Mouse (Mus musculus) adrenal gland, adult 18-20 months (tissue): Measurements from ENCODE around the gene Ifnar1. TPM values are rescaled to one million over a fixed set of nuclear protein-coding genes. Genes with fewer than 3 reads are reported as not detected.

Experiments used
- DNase-seq, 2 experiments: peaks; one replicate each; pipeline ENCODE4 v3.0.0; 2021 to 2022; ENCODE audit warnings: low spot score in 2 of 2
- total RNA-seq, 2 experiments: library from RNA; stranded (reverse); gene quantifications; 1 replicate in 1 of 2; 2 replicates in 1 of 2; pipeline ENCODE4 v1.2.3; 2021

Gene Ifnar1
- total RNA-seq, 2 experiments from 2014 or later: 53.5 to 55.4 TPM

DNA sequence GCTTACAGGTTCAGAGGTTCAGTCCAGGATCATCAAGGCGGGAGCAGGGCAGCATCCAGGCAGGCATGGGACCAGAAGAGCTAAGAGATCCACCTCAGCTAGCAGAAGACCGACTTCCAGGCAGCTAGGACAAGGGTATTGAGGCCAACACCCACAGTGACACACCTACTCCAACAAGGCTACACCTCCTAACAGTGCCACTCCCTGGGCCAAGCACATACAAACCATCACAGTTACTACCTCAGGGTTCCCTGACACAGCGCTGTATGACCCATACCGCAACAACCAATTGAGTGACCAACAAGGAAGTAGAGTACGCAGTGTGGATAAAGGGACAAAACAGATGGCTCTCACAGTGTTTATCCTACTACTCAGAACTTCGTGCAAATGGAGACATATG is 51.3 kb downstream of the Ifnar1 start:
- DNase-seq: no peak

DNA sequence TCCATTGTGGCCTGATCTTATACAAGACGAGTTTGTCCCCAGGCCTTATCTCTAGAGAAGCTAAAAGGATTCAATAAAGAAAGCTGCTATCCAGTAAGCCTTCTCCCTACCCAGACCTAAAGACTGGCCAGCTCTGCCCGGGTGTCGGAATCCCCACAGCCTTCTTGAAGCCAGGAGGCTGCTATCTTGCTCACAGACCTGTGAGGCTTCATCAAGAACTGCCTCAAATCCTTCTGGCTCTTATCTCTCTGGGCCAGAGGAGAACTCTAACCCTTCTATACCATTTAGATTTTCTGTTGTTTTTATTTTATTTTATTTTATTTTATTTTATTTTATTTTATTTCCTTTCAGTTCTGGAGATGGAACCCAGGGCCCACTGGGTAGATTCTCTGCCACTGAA is 52.0 kb downstream of the Ifnar1 start:
- DNase-seq: no peak

DNA sequence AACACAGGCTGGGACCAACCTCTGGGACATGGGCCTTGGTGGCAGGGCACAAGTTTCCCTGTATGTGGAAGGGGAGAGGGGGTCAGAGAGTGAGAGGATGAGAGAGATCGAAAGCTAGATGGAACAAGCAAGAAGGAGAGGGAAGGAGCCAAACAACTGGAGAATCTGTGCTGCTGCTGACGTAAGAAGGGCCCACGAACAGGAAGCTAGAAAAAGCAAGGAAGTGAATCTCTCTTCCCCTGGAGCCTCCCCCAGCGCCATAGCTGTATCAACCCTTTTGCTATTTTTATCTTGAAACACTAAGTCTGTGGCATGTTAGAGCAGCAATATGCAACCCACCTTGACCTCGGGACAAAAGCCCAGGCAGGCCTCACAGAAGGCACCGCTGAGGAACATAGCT is 53.0 kb downstream of the Ifnar1 start:
- DNase-seq: no peak

DNA sequence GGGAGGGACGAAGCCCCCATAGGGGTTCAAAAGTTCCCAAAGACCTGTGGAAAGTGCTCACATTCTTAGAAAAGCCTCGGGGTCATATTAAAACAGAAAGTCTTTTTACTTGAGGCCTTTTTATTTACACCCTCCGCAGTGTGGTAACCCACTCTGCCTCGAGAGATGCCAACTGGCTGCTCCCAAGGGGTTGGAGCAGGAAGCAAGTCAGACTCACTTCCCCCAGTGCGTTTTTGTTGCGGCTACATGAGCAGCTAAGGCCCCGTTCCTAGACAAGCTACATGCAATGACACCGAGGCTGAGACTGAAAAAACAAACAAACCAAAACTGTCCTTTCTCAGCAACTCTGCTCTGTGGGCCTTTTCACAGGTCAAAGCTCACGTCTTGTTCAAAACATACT is 53.5 kb downstream of the Ifnar1 start:
- no peak for DNase-seq

DNA sequence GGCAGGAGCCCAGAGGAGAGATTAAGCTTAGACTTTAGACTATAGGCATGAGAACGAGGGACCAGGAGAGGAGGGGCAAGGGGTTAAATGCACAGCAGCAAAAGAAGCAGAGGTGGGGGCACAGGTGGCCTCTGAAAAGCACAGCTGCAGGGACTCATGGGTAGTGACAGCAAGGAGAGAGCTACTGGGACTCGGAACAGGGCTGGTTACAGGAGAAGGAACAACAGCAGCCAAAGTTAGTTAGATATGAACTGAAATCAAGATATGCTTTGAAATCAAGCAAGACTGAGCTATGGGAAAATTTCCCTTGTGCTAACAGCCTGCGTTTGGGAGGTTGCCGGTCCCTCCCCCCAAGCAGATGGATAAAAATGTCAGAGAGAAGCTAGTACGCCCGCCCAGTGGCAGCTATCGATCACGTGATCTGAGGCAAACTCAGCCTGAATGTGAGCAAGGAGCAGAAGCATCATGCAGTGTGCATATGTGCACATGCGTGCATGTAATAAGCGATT is 56.6 kb downstream of the Ifnar1 start:
- DNase-seq: no peak

DNA sequence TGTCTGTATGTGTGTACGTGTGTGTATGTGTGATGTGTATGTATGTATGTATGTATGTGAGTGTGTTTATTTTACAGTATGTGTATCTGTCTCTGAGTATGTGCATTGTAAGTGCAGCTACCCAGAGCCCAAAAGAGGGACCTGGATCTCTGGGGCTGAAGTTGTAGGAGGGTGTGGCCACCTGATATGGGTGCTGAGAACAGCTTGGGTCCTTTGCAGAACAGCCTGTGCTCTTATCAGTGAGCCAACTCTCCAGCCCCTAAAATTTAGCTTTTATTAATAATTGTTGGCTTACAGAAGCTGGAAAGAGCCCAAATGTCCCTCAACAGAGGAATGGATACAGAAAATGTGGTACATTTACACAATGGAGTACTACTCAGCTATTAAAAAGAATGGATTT is 58.6 kb downstream of the Ifnar1 start:
- DNase-seq: no peak

DNA sequence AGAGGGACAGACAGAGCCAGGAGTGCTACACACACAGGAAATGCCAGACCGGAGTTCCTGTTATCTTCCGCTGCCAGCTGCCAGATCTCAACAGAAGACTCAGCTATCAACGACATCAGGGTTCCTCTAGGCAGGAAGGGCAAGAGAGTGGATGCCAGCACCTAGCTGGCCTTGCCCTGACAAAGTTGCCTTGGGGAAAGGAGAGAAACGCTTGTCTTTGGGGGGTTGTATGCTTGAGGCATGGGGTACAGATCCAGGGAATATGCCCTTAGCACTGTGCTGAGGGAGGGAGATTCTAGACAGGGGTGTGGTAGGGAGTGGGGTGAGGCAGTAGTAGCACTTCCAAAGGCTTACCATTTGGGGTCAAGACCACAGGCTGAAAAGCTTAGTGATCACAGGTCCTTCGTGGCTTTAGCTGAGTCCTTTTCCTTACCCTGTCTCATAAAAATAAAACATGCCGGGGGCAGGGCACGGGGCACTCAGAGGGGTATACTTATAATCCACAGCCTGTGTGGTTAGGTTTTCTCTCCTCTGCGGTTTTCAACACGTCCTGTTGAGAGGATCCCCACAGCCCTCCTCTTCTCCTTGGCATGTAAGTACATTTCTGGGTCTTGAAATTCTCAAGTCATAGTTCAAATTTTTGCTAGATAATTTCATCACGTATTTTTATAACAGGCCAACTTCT is 60.7 kb downstream of the Ifnar1 start:
- DNase-seq: no peak

DNA sequence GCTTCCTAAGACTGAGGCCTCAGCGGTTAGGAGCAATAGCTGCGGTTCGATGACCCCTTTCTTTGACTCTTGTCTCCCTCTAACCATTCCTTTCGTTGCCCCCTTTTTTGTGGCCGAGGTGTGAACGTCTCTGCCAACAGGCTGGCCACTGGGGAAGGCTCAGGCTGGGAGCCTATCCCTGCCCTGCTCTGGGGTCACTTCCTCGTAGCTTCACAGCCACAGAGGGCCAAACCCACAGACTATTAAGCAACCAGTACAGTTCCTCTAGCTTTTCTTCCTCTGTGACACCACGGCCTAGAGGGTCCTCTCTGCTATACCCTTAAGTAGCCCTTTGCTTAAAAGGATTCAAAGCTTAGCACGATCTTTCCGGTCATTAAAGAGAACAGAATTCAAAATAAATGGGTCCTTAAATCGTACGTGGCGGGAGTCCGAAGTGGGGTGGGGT is 61.4 kb downstream of the Ifnar1 start:
- peak in 1 of 2 experiments; percentile 36 for DNase-seq

DNA sequence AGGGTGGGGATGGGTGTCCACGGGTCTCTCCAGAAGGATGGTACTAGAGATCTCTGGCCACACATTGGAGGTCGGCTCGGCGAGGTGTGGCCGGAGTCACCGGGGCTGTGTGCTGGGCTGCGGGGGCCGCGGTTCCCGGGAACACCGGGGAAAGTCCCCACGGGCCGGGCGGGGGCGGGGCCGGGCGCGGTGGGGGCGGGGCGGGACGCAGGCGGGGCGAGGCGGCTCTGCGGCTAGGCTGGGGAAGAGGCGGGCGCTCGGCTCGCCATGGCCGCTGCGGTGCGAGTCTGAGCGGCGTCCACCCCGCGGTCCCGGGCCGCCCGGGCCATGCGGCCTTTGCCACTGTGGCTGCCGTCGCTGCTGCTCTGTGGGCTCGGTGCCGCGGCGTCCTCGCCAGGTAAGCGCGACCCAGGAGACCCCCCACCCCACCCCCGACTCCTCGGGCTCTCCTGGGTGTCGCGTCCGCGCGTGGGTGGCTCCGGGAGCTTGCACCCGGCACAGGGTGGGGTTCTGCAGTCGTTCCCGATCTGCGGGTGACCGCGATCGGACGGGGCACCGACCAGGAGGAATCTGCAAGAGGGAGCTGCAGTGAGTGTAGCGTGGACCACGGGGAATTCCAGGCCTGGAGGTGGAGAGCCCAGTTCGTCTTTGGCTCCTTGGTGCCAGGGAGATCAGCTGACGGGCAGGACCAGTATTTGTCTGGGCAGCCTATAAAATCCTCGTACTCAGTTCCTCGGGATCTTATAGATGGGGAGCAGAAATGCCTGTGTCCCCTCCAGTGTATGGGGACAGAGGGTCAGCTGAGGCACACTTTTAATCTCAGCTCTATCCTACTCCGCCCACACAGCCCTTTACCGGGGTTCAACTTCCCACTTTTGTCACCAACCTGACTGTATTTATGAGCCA is 62.1 kb downstream of the Ifnar1 start, which contains the start of gene Ifngr2:
Gene Ifngr2 (plus strand): TSS at position 237 of the 906 bp plus-strand sequence.
- peak; percentile 75 for DNase-seq

DNA sequence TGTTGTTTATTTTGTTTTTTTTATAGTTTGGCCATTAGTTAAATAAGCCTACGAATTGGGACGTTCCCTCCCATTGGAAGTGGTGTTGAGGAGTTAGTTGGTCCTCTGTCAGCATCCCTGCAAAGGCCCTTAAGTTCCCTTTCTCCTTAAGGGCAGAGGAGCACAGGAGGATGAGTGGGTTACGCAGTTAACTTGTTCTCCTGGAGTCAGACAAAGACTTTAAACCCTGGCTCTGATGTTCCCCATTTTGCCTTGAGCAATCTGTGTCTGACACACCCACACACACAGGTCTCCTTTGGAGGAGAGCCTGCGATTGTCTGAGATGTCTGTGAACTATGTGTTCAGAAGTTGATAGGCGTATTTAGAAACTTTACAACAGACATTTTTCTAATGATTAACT is 62.9 kb downstream of the Ifnar1 start:
- DNase-seq: no peak

DNA sequence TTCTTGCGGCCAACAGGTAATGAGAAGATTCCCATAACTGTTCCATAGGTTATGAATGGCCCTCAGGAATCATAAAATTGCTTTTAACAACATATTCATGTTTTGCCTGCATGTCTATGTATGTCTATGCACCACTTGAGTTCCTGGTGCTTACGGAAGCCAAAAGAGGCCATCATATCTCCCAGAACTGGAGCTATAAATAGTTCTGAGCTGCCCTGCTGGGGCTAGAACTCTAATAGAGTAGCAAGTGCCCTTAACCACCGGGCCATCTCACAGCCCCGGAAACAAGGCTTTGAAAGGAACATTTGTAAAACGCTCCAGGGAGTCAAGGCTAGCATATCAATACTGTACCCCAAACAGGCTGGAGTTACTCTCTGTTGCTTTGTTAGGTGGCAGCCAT is 63.5 kb downstream of the Ifnar1 start:
- DNase-seq: no peak

DNA sequence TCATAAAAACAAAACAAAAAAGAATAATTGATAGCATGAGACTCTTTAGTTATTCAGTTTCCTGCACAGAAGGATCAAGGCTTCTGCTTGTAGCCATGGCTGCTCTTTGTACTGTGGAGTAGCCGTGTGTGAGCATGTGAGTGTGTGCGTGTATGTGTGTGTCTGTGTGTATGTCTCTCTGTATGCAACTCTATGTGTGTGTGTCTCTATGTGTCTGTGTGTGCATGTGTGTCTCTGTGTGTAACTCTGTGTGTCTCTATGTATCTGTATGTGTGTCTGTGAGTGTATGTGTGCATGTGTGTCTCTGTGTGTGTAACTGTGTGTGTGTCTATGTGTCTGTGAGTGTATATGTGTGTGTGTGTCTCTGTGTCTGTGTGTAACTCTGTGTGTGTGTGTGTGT is 64.0 kb downstream of the Ifnar1 start:
- DNase-seq: no peak

DNA sequence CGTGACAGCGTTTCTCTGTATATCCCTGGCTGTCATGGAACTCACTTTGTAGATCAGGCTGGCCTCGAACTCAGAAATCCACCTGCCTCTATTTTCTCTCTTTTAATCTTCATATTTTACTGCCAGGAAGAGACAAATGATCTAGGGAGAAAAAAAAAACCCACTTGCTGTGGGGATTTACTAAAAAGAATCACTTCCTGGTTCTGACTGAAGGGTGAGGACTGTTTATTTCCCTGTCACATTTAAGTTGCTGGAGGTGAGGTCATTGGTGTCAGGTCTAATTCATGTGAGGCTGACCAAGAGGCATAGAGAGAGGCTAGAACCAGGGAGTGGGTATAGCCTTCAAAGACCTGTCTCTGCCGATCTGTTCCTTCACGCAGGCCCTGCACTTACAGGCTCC is 64.6 kb downstream of the Ifnar1 start:
- no peak for DNase-seq

DNA sequence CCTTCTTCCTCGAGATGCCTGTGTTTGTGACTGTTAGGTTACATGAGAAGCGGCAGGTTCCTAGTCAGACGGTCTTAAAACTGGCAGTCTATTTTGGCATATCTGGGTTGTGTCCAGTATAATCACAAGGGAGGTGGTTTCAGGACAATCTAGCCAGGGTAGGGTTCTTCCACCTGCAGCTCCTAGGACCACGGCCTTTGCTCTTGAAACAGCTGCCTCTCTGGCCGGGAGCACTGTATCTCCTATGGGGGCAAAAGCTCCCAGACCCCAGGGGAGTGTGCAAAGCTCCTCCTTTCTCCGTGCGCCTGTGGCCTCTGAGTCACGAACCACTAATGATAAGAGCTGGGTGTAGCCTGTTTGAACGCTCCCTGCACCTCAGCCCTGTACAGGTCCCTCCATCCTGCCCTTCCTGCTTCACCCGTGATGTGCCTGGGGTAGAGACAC is 66.1 kb downstream of the Ifnar1 start:
- DNase-seq: no peak

DNA sequence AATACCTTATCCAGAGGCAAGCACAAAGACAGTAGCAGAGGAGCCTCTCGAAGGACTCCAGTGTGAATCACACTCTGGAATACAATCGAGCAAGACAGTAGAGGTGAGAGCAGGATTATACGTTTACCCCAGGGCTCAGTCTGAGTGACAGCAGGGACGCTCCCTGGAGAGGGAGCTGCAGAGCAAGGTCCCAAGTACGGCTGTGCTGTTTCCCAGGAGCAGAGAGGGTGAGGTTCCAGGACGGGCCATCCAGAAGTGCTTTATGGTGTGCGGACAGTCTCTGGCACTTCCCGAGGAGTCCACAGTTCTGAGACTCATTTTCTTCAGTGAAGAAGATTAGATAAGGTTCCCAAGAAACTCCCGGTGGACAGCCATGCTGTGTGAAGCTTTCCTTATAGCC is 67.0 kb downstream of the Ifnar1 start:
- DNase-seq: no peak

DNA sequence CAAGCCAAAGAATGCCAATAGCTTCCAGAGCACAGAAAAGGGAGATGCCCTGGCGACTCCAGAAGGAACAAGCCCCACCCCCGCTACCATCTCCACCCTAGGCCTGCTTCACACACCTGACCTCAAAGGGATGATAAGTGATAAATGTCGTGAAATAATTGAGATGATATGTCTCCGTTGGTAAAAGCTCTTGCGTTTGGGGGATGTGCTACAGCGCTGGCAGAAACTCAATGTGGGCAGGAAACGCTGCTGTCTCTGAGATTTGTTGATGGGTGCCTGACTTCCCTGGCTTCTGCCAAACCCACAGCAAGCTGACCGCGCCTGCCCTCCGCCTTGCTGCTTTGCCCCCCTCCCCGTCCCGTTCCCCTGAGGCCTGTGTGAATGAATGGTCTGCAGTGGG is 68.6 kb downstream of the Ifnar1 start:
- DNase-seq: no peak

DNA sequence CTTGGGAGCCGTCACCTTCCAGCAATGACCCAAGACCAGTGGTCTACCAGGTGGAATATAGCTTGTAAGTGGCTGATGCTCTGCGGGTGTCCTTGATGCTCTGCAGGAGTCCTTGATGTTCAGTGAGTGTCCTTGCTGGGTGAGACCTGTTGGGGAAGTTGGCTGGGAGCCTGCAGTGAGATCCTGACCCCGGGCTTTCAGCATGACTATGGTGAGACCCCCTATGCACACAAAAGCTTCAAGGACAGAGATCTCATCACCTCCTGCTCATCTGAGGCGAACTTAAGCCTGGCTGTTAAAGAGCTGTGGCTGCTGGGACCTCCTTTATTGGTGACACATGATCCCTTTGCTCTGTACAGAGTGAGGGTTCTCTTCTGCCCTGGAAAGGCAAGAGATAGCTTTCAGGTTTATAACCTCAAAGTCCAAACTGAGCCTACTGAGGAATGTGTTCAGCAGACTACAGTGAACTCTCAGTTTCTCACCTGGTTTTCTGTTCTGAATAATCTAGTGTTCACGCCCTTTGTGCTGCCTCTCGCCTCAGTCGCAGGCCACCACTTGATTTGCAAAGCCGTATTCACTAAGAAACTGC is 70.1 kb downstream of the Ifnar1 start:
- no peak for DNase-seq

DNA sequence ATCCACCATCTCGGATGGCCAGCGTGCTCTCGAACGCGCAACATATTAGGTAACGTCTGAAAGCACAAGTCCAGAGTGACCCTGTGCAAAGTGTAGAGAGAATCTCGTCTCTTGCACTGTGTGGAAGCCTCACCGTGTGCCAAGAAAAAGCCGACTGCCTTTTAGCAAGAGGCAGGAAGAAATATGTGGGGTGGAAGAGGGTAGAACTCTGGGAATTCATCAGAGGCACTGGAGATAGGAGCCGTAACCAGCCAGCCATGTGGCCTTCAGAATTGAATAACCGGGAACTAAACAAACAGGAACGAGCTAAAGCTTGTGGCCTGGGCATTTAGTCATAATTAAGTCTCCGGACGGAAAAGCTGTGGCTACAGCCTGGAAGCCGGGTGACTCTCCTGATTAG is 71.6 kb downstream of the Ifnar1 start:
- no peak for DNase-seq
